Mouse (Mus musculus) lung, adult 2 months (tissue): ENCODE measurements around the gene Prdm11. TPM values are rescaled to one million over a fixed set of nuclear protein-coding genes. Genes with fewer than 3 reads are reported as not detected.

Experiments
- DNase-seq: peaks from one replicate; pipeline ENCODE4 v3.0.0; 2022
- H3K4me1 ChIP-seq: fragments of 200-500 bp; 2 replicates; pipeline ENCODE4 v1.6.1; 2011; ENCODE audit warnings: low read length; ENCODE audit not compliant: control insufficient read depth, insufficient read depth
- H3K4me3 ChIP-seq: fragments of 200-500 bp; replicated peaks from 2 replicates; pipeline ENCODE3; 2011; ENCODE audit warnings: low read depth, mild to moderate bottlenecking, control low read depth, low read length; ENCODE audit errors: extremely low read depth
- CTCF ChIP-seq: fragments of 200-500 bp; IDR thresholded peaks from 2 replicates; pipeline ENCODE4 v1.5.1; 2011; ENCODE audit warnings: mild to moderate bottlenecking, low read length, control low read depth; ENCODE audit not compliant: insufficient read depth
- POLR2A ChIP-seq: fragments of 200-500 bp; IDR thresholded peaks from 2 replicates; pipeline ENCODE4 v1.6.1; 2011; ENCODE audit warnings: low read depth, mild to moderate bottlenecking, control low read depth, low read length, borderline replicate concordance; ENCODE audit errors: extremely low read depth
- WGBS: fragments of 180-500 bp; shearing (Covaris S2); methylation state at CpG from one replicate; pipeline ENCODE4 v1.1.7; 2018; 5-methylcytosine and 5-hydroxymethylcytosine counted together
- polyA plus RNA-seq: library from polyadenylated mRNA; depleted of rRNA; stranded (reverse); fragments of >200 nt; gene quantifications from 2 replicates; pipeline ENCODE4 v1.2.3, GENCODE M21; 2012; rRNA removed

The Prdm11 gene
- 12.3 and 14.1 TPM in 2 replicates for polyA plus RNA-seq

GRCm38 (mm10) chr2:93045818-93046508 lies at the start of gene Prdm11:
TSS of gene Prdm11 (minus strand) at chr2:93046167.
- Histone ChIP-seq H3K4me1 (peaks cover 15% of the 10 kb centered on the region), H3K4me3 (peak within 1 kb of the TSS; percentile 95)
- DNase-seq: no peak
- 1% methylated on average over 90 of the region's 90 CpGs for WGBS
- TF ChIP-seq CTCF (no peak), POLR2A (no peak)

- TF ChIP-seq POLR2A (no peak), CTCF (no peak)
- no peak for DNase-seq
- Histone ChIP-seq H3K4me3 (no peak overlapping the region), H3K4me1 (no peaks in the 10 kb centered on the region)
- WGBS: 89% methylated on average over 2 of the region's 2 CpGs
Measured at GRCm38 (mm10) chr2:93092347-93092746, 46.4 kb upstream of the Prdm11 start.

DNA sequence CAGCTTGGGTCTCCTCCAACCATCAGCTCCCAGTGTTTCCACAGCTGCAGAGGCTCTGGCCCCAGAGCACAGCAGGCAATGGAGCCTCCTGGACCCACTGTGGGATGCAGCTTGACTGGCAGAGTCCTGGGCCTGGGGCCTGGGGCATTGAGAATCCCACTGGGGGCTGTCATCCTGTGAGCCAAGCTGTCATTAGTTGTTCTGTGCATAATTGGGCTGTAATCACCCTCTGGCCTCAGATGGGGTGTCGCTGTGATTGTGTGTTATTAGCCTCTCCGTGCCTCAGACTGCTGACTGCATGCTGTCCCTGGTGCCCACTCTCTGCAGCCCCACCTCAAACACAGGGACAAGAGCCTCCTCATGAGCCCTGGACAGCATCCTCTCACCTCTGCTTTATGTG lies 45.7 kb upstream of the Prdm11 start:
- no peak for DNase-seq
- no peak overlapping the region for H3K4me3 ChIP-seq
- TF ChIP-seq CTCF (no peak), POLR2A (no peak)
- no peaks in the 10 kb centered on the region for H3K4me1 ChIP-seq
- 88% methylated on average over 2 of the region's 2 CpGs for WGBS

- WGBS: 37% methylated on average over 7 of the region's 7 CpGs
- DNase-seq: no peak
- no peaks in the 10 kb centered on the region for H3K4me1 ChIP-seq
- H3K4me3 ChIP-seq: no peak overlapping the region
- TF ChIP-seq CTCF (no peak), POLR2A (no peak)
Measured at GRCm38 (mm10) chr2:93089379-93090089, 43.6 kb upstream of the Prdm11 start.

DNA sequence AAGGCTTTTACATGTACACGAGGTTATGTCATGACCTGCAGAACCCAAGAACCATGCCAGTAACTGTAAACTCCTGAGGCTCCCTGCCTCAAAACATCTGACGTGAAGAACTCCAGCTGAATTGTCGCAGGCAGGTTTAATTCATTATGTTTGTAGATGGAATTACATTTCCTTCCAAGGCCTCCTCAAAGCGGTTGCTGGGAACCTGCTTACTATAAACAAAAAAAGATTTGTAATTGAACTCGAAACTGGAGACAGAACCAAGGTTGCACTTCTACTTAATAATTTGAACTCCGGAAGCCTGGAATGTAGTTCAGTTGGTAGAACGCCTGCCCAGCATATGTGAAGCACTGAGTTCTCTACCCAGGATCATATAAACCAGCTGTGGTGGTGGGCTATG lies 42.0 kb upstream of the Prdm11 start:
- Histone ChIP-seq H3K4me3 (no peak overlapping the region), H3K4me1 (no peaks in the 10 kb centered on the region)
- 83% methylated on average over 7 of the region's 7 CpGs for WGBS
- no peak for TF ChIP-seq CTCF
- no peak for TF ChIP-seq POLR2A
- no peak for DNase-seq

DNA sequence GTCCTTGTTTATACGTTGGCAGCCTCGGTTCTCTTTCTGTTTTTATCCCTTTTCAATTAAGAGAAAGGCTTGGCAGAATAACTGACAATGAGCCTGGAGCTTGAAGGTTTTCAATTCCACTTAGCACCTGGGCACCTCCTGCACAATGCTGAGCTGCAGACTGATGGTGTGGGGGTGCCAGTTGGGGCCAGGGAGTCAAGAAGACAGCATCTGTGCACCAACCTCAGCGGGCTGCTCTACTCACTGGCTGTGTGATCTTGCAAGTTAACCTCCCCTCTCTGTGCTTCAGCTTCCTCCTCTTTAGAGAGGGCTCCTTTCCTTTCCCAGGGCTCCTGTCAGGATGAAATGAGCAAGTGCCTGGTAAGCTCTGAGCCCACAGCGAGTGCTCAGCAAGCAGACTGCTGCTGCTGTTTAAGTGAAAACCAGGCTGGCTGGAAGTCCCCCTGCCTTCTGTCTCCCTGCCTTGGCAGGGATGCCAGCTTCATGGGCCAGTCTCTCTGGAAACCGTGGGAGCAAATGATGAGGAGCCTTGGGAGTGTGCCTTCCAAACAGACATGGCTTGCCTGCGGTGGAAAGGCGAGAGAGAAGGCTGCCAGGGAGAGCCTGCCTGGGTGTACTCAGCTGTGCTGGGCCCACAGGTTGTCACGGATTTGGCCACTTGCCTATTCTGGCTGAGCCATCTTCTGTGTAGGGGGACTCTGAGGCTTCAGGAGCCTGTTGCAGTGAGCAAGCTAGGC lies 39.5 kb upstream of the Prdm11 start:
- H3K4me1 ChIP-seq: no peaks in the 10 kb centered on the region
- DNase-seq: no peak

DNA sequence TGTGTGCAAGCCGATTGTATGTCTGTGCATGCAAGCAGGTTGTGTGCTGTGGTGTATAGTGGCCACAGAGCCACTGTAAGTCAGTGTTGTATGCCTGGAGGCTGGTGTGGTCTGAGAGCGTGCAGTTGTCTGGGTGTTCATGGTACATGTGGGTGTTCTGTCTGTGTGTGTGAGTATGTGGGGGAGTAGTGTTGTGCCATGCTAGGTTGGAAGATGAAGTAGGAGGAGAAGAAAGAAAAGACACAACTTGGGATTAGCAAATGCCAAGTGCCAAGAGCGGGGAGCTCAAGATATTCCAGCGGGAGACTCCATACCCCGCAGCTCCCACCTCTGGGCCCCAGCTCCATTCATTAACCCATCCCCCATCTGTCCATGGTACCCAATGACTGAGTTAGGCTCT lies 38.5 kb upstream of the Prdm11 start:
- WGBS: 84% methylated on average over 5 of the region's 5 CpGs
- no peak for TF ChIP-seq POLR2A
- no peak for TF ChIP-seq CTCF
- H3K4me3 ChIP-seq: no peak overlapping the region

More for the DNA sequence above, 39.5 kb upstream of the Prdm11 start:
- H3K4me3 ChIP-seq: no peak overlapping the region
- TF ChIP-seq POLR2A: no peak
- no peak for TF ChIP-seq CTCF
- 53% methylated on average over 8 of the region's 8 CpGs for WGBS

GRCm38 (mm10) chr2:93083317-93083716 lies 37.4 kb upstream of the Prdm11 start:
- no peak for TF ChIP-seq POLR2A
- TF ChIP-seq CTCF: no peak
- 54% methylated on average over 4 of the region's 4 CpGs for WGBS
- no peak overlapping the region for H3K4me3 ChIP-seq
- DNase-seq: no peak
- no peaks in the 10 kb centered on the region for H3K4me1 ChIP-seq

More for the DNA sequence above, 38.5 kb upstream of the Prdm11 start:
- no peak for DNase-seq
- H3K4me1 ChIP-seq: no peaks in the 10 kb centered on the region

GRCm38 (mm10) chr2:93082846-93083245 lies 36.9 kb upstream of the Prdm11 start:
- WGBS: 72% methylated on average over 3 of the region's 3 CpGs
- no peak overlapping the region for H3K4me3 ChIP-seq
- TF ChIP-seq CTCF: no peak
- no peaks in the 10 kb centered on the region for H3K4me1 ChIP-seq
- DNase-seq: peak; percentile 31
